Mouse (Mus musculus) olfactory bulb, adult 2 months (tissue): ENCODE data around the gene Necab2.

Experiments used
- CTCF ChIP-seq: fragments of 200-500 bp; IDR thresholded peaks from 2 replicates; pipeline ENCODE4 v1.5.1; 2012; ENCODE audit warnings: low read depth, mild to moderate bottlenecking, low read length, moderate library complexity; ENCODE audit not compliant: insufficient read depth
- POLR2A ChIP-seq: fragments of 200-500 bp; IDR thresholded peaks from 2 replicates; pipeline ENCODE4 v1.6.1; 2012; ENCODE audit warnings: mild to moderate bottlenecking, low read depth, low read length, moderate library complexity; ENCODE audit not compliant: insufficient read depth

DNA sequence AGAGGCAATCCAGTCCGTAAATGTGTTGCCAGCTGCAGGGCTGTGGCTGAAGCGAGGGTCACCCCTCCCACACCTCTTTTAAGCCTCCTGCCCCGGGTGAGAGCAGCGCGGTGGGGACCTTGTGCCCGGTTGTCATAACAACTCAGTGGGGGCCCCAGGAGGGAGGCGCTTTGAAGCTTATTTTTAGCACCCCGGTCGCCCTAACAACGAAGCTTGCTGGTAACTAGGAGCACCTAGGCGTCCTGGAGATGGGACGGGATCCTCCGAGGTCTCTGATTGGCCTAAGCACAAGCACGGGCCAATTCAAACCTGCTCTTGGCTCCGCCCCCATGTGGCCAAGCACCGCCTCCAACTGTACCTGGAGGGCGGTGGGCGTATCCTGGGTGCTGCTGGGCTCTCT lies 19.6 kb downstream of the Necab2 start:
- TF ChIP-seq CTCF (no peak), POLR2A (no peak)
